Mouse (Mus musculus): ENCODE data around the gene Fcer1g.

DNA sequence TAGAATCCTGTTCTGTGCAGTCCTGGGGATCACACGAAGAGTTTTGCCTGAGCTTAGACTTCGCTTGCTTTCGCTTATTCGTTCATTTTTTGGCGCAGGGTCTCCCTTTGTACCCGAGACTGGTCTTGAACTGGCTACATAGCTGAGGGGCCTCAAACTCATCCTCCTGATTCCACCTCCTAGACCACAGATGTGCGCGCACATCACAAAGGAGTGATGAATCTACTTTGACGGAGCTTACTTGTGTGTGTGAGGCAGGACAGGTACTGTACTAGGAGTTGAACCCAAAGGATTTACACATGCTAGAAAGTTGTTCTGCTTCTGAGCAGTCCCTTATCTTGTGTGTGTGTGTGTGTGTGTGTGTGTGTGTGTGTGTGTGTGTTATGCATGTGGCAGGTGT, 43.3 kb downstream of the Fcer1g start:
- TF ChIP-seq CTCF (IDR thresholded peaks at IDR 0.05; ENCODE audit: borderline replicate concordance, insufficient read depth, low read depth, low read length) (no peak), POLR2A (IDR thresholded peaks at IDR 0.05; ENCODE audit: borderline replicate concordance, insufficient read depth, low read length) (no peak)

Data from cerebellum, adult 2 months (tissue).